Mouse (Mus musculus) A20 (cell line): ENCODE measurements around the gene Gja3.
A peak's percentile ranks its signal among the peaks of the same experiment; 100 is the strongest.

Source experiments
- DNase-seq: peaks from one replicate; pipeline ENCODE4 v3.0.0-alpha.2; 2011; ENCODE audit warnings: low read depth, low spot score

Gene Gja3

DNA sequence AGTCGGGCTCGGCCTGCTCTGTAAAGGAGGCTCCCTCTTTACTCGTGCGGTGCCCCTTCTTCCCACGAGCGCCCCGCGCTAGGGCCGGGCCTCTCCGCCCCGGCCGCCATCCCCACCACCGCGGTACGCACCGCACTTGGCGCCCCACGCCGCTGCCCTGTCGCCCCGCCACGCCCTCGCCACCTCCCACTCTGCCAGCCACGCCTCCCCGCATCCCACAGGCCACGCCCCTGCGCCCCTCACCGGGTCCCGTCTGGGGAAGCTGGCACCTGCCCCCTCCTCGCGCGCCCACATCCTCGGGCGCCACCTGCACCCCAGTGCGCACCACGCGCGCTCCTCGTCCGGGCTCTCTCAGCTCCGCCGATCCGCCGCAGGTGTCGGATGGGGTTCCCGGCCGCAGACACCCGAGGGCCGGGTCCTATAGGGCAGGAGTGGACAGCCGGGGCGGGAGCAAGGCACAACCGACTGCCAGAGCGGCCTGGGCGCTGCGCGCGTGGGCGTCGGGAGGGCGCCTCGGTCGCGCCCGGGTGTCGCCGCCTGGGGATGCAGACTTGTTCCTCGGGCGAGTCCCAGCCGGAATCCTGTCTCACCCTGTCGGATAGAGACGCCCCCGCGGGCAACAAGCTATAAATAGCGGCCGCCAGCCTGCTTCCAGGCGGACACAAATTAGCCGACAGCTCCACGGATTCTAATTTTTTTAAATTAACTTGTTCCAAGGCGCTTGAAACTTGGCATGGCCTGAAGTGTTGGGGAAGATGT lies at the start of gene Gja3:
Gja3 (minus strand) TSS at position 538 of the 759 bp plus-strand sequence.
- DNase-seq, result no peak

DNA sequence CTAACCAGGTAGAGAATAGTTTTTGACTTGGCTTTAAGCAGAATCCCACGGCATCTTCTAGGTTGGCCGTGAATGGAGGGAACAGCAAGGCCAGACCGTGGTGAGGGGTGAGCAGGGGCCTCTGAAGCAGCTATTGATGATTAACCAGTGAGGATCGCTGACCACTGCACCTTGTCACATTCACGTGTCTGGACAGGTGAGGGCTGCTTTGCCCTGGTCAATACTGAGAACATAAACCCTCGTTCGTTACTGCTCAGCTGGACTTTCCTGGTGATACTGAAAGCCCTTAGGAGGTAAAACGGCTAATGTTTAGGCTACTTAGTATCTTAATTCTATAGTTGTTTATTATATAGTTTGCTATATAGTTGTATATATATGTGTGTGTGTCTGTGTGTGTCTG lies 49.2 kb upstream of the Gja3 start:
- no peak for DNase-seq

DNA sequence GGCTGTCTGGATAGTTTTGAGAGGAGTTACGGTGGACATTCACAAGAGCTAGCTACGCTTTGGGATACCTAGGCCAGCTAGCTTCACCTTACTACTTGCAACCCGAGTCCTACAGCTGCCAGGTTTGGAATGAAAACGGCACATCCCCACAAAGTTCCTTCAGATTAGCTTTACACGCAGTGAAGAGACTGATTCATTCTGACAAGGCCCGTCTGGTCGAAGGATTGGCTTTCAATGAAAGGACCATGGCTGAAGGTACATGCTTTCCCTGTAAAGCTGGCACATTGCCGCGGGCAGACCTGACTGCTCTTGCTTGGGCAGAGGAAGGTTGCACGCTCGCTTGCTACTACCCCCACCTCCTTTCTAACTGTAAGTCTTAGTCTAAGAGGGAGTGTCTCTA lies 47.8 kb upstream of the Gja3 start:
- no peak for DNase-seq

GRCm38 (mm10) chr14:57105111-57105510 lies 47.2 kb upstream of the Gja3 start:
- DNase-seq, result no peak

GRCm38 (mm10) chr14:57104106-57105023 lies 46.5 kb upstream of the Gja3 start, which contains the start of gene Gjb2:
TSS of gene Gjb2 (minus strand) at chr14:57104702.
- no peak for DNase-seq

GRCm38 (mm10) chr14:57103711-57104105 lies 45.8 kb upstream of the Gja3 start:
- no peak for DNase-seq

- no peak for DNase-seq
These were observed 45.2 kb upstream of the Gja3 start for GRCm38 (mm10) chr14:57103121-57103520.

DNA sequence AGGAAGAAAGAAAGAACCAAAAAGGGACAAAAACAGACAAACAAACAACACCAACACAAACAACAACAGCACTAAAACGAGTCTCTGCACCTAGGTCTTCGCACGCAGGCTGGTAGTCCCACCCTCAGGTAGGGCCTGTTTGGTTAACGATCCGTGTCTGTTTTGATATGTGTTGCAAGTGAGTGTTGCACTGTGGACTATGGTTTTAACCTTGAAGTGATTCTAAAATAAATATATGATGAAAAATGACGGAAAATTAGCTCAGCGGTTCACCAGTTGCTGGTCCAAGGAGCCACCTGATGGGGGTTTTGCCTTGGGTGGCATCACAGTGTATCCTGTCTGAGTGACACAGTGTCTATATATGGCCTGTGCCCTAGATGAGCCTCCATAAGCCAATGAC lies 43.7 kb upstream of the Gja3 start:
- no peak for DNase-seq

DNA sequence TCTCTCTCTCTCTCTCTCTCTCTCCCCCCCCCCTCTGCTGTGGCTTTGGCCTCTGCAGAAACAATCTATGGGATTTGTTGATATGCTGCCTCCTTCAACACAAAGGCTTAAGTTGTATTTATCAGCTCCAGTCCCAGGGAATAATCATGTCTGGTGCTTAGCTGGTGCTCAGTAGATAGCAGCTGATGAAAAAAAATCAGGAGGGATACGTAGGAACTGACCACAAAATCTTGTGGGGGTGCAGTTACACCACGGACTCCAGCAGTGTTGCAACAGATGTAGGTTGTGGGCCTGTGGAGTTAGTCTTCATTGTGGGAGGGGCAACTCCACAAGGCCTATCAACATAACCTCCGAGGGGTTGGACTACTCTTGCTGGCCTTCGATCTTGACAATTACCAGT lies 38.0 kb upstream of the Gja3 start:
- DNase-seq, result no peak

DNA sequence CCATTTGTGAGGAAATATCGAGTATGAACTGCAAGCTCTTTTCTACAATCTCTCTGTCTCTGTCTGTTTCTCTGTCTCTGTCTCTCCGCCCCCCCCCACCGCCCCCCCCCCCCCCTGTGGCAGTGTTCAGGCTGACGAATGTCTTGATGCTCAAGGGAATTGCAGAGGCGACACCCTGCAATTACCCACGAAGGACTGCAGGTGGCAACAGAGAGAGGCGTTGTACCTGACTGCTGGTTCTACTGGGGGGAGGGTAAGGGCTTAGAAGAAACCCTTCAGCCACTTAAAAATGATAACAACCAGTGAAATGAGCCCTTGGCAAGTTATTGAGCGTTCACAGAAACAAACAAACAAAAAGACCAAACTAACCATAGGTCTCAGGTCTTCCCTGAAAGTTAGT lies 35.1 kb upstream of the Gja3 start:
- DNase-seq, result peak; percentile 64

- DNase-seq, result no peak
These were observed 32.1 kb upstream of the Gja3 start for GRCm38 (mm10) chr14:57090001-57090400.

GRCm38 (mm10) chr14:57089107-57089506 lies 31.2 kb upstream of the Gja3 start:
- no peak for DNase-seq

GRCm38 (mm10) chr14:57084180-57084668 lies 26.3 kb upstream of the Gja3 start:
- no peak for DNase-seq

DNA sequence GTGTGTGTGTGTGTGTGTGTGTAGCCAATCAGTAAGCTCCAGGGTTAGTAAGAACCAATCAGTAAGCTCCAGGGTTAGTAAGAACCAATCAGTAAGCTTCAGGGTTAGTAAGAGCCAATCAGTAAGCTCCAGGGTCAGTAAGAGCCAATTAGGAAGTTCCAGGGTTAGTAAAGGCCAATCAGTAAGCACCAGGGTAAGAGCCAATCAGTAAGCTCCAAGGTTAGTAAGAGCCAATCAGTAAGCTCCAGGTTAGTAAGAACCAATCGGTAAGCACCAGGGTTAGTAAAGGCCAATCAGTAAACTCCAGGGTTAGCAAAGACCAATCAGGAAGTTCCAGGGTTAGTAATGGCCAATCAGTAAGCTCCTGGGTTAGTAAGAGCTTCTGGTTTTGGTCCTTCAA lies 25.0 kb upstream of the Gja3 start:
- no peak for DNase-seq

GRCm38 (mm10) chr14:57075537-57075936 lies 17.6 kb upstream of the Gja3 start:
- no peak for DNase-seq

GRCm38 (mm10) chr14:57069906-57070305 lies 12.0 kb upstream of the Gja3 start:
- DNase-seq, result peak; percentile 69

GRCm38 (mm10) chr14:57066053-57066452 lies 8.2 kb upstream of the Gja3 start:
- DNase-seq, result peak; percentile 40

GRCm38 (mm10) chr14:57060052-57060451 lies 2.2 kb upstream of the Gja3 start:
- peak; percentile 70 for DNase-seq

- DNase-seq, result no peak
These were observed 717 bp downstream of the Gja3 start for GRCm38 (mm10) chr14:57057204-57057562.

DNA sequence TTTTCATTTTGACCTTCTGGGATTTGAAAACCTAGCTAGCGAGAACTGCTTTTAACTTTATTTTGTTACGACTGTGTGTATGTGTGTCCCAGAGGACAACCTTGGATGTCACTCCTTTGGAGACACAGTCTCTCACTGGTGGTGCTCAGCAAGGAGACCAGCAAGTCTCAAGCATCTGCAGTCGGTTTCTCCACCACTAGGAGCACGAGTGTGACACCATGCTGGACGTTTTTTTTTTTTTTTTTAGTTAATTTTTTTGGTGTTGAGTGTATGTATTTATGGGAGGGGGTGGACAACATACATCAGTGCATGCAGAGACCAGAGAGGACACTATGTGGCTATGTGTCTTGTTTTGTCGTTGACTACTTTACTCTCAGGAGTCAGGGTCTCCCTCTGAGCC lies 5.2 kb downstream of the Gja3 start:
- no peak for DNase-seq

GRCm38 (mm10) chr14:57043863-57044262 lies 14.0 kb downstream of the Gja3 start:
- no peak for DNase-seq

DNA sequence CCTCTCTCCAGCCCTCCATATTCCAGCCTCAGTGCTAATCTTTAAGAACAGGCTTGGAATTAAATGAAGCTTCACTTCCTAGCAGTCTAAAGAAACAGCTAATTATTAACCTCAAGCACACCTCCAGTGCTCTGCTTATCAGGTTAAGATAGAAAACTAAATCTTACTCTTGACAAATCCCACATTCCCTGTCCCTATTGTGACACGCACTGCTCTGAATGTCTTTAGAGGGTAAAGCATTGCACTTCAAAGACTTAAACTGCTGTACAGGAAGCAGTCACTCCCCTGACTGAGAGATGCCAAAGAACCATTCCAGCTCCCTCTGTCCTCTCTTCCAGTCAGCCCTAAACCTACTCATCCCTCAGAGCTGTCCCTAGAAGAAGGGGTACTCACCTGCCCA lies 16.5 kb downstream of the Gja3 start:
- no peak for DNase-seq
